Mouse (Mus musculus) hindlimb bud, embryonic 11.5 days (tissue): Measurements from ENCODE around the gene Pigt.

Experiments used
- DNase-seq: peaks from one replicate; pipeline ENCODE4 v3.0.0-alpha.2; 2012; ENCODE audit warnings: low read depth, low spot score; ENCODE audit errors: extremely low spot score

Pigt gene

GRCm38 (mm10) chr2:164496847-164497690 is at the start of gene Pigt:
Gene Pigt, plus strand, starts transcription at chr2:164497520.
- no peak for DNase-seq

- no peak for DNase-seq
These were observed 49.2 kb upstream of the Pigt start for GRCm38 (mm10) chr2:164448140-164448539.

GRCm38 (mm10) chr2:164448921-164449320 is 48.4 kb upstream of the Pigt start:
- DNase-seq = no peak

DNA sequence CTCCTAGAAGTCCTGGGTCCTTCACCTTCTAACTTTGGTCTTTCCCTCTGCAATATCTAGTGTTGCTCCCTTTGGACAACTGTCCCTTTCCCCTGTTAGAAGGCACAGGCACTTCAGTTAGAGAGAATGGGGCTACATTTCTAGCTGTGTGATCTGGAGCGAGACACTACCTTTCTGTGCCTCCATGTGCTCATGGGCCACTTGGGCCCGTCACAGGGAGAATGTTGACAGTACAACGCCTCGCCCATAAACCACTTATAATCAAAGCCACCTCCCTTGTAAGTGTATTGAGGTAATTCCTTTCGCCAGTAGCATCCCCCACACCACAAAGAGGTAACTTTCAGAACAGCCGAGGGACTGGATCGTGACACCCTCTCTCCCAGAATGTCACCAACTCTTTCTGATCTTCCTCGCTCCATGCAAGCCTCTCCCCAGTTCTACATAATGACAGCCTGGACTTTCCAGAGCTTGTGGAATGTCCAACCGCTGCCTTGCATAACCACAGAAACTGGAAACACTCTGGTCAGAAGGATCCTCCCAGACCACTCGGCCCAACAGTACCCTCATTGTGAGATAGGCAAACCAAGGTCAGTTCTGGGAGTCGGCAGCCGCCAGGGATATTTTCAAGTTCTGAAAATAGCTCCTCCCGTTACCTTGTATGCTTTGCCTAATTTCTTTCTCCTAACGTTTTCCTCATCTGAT is 47.8 kb upstream of the Pigt start:
- DNase-seq = no peak

DNA sequence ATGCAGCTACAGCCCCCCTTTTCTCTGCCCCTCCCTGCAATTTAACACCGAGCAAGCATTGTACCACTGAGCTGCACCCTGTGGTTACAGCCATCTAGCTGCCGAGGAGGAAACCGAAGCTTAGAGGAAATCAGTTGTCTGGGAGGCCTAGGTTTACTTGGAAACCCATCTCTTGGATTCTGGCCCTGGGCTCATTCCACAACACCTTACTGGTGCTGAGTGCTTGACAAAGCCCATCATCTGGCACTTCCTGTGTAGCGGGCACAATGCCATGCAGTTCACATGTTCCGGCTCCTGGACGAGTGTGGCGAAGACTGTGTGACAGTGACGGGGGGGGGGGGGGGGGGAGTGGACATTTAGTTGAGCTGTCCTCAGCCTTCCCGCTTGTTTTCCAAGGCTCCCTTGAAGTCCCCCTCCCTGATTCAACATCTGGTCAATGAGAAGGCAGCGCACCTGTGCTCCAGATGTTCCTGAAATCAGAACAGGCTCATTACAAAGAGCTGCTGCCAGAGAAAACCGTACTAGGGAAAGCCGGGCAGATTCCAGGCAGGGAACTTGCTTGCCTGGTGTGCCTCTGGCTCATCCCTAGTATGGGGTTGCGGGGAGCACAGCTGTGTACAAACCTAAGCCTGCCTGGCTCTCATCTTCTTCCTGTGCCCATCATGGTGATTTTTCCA is 45.2 kb upstream of the Pigt start:
- DNase-seq = no peak

GRCm38 (mm10) chr2:164453047-164453757 is 44.1 kb upstream of the Pigt start:
- DNase-seq = no peak

DNA sequence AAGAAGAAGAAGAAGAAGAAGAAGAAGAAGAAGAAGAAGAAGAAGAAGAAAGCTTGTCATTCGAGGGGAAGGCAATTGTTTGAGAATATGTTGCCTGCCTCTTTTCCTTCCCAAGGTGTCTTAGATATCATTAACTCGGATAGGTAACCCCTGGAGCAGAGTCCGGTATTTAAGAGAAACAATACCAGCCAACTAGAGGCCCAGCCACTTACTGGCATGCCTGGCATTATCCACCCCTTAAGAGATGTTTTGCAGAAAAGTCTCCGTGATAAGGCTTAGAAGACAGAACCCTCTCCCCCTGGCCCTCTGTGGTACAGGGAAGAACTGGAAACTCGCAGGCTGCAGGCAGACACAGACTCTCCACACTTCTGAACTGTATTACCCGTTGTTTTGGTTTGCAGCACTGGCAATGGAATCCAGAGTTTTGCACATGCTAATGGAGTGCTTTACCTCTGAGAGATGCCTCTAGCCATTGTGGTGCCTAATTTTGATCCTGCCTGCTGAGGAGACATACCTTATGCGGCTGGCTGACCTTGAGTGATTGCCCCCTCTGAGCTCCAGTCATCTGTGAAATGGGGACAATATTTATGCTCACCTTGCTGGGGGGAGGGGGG is 43.3 kb upstream of the Pigt start:
- DNase-seq = no peak

DNA sequence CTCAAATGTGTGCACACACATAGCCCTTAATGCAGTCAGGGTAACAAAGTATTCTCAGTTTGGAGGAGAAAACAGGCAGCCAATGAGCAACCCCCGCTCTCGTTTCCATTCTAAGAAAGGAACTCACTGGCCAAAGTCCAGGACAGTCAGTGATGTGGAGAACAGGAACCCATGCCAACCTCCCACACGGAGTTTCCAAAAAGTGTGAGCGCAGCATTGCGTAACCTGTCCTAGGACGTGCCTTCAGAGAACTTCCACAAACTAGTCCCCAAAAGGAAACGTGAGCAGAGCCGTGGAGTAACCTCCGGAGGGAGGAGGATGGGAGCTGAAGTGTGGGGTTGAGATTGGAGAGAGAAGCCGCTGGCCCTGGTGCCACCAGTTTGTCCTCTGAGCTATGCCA is 42.5 kb upstream of the Pigt start:
- DNase-seq = no peak

DNA sequence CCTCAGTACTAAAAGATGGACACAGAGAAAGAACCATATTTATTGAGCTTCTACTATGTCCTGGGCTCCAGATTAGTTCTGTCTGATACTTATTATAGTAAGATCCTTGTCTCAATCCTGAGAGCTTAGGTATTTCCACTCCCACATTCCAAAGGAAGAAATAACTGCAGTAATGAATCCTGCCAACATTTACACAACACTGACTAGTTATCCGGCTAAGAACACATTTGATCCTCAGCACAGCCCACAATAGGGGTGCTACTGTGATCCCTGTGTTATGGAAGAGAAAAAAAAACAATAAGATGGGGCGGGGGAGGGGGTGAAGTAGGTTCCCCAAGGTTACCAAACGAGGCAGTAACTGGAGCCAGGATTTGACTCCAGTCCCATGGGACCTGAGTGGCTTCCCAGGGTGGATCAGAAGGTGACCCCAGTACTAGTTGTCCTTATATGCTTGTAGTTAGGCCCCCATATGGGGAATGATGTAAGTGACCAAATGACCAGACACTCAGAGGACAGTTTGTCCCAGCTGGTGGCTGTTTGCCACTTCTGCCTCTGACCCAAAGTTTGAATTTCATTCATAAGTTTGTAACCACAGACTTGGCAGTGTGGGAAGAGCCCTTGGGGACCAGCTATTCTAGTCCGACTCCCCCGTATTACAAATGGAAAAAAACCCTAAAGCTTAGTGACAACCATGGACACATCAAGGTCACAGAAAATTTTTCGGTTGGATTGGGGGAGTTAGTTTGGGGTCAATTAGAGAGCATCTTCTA is 41.7 kb upstream of the Pigt start:
- DNase-seq = no peak

GRCm38 (mm10) chr2:164456413-164456812 is 40.9 kb upstream of the Pigt start:
- no peak for DNase-seq

DNA sequence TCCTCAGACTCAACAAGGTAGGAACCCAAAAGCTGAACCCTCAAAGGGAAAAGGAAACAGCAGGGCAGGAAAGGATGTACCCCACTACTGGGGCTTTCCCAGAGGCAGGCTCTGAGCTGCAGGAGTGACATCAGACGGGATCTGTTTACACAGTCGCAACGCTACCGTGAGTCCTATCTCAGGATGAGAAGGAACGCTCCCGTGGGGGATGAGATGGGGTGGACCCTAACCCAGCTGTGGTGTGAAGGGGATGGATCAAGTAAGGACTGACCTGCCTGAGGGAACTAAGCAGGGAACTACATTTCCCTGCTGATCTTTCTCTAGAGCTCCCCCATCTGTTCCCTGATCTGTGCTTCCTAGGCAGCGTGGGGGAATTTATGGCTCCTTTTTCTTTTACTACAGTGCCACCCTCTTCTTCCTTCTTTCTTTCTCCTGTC is 40.4 kb upstream of the Pigt start, which contains the start of gene Sys1:
Sys1 (plus strand) TSS at position 101 of the 437 bp plus-strand sequence.
- no peak for DNase-seq

- no peak for DNase-seq
These were observed 39.4 kb upstream of the Pigt start for GRCm38 (mm10) chr2:164457942-164458341.

- no peak for DNase-seq
These were observed 38.8 kb upstream of the Pigt start for GRCm38 (mm10) chr2:164458535-164458934.

DNA sequence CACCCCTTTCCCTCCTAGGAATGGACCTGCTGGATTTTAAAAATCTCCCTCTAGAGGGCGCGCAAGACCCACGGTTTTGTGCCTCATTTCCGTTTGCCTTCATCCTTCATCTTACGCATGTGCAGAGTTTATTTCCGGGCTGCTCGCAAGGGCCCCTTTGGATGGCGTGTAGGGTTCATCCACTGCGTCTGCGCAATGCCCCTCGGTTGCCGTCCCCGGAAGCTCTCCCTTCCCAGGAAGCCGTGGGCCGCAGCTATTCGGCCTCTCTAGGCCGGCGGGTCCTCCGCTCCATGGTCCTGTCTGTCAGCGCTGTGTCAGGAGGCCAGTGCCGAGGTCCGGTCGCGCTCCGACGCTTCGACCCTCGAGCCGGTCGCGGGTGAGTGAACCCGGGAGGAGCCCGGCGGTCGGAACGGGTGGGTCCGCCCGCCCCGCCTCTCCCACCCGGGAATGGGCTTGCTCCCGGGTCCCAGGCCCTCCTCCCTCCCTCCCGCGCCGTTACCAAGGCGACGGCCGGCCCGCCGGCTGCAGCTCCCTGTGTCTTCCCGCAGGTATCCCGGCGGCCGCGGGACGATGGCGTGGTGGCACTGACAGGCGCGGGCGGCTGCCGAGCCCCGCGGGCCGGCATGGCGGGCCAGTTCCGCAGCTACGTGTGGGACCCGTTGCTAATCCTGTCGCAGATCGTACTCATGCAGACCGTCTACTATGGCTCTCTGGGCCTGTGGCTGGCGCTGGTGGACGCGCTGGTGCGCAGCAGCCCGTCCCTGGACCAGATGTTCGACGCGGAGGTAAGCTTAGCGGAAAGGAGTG is 36.4 kb upstream of the Pigt start, which contains the start of gene Gm20458:
Gm20458 (plus strand) TSS at position 223 of the 807 bp plus-strand sequence.
- DNase-seq = peak; percentile 96

DNA sequence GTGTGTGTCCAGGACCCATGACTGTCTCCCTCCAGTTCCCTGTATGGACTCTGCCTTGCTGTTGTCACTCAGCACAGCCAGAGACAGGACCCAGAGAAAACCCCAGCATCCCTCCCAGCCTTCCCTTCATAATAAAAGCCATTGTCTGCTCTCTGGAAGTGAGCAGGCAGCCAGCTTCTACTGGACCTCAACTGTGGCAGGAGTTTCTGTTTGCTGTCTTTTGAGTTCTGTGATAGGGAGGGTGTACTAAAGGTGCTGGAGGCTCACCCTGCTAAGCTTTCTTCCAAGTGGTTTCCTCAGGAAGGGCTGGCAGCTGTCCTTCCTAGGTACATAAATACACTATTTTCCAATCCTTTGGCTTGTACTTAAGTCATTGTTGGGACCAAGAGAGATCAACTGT is 32.2 kb upstream of the Pigt start:
- DNase-seq = no peak

DNA sequence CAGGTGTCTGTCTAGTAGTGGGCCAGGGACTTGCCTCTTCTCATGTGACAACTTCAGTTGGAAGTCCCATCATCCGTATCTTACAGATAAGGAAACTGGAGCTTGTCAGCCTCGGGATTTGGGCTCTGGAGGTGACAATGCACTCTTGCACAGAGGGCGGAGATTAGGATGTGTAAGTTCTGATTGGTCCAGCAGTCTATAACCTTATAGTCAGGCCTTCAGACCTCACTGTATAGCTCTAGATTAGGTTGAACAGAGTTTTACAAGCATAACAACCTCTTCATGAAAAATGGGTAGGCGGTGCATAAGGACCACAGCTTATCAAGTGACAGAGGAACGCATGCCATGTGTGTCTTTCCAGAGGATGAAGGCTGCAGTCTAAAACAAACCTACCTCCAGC is 30.5 kb upstream of the Pigt start:
- DNase-seq = no peak

GRCm38 (mm10) chr2:164470254-164470653 is 27.1 kb upstream of the Pigt start:
- peak; percentile 49 for DNase-seq

DNA sequence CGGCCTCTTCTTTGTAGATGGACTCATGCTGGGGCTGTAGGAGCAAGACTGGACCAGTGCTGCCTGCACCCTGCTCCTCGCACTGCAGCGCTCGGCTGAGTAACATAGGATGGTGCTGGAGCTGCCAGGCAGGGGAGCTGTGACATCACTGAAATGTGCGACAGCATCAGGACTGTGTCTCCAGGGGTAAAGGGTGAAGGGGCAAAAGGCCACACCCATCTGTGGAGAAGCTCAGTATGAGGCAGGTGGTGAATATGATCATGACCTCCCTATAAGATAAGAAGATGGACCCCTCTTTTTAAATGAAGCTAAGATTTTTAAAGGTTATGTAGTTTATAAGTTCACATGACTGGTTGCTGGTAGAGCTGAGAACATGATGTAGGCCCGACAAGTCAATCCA is 23.7 kb upstream of the Pigt start, which contains the start of gene Trp53tg5:
Trp53tg5 (minus strand) TSS at position 101 of the 400 bp plus-strand sequence.
- DNase-seq = no peak
